Mouse (Mus musculus): ENCODE measurements at regions not wholly inside any gene's neighbourhood (a gene's known extent, or its start where the extent isn't known, plus 50 kb on each side); places are given as distances from the start of the nearest gene placed in this dataset.

DNA sequence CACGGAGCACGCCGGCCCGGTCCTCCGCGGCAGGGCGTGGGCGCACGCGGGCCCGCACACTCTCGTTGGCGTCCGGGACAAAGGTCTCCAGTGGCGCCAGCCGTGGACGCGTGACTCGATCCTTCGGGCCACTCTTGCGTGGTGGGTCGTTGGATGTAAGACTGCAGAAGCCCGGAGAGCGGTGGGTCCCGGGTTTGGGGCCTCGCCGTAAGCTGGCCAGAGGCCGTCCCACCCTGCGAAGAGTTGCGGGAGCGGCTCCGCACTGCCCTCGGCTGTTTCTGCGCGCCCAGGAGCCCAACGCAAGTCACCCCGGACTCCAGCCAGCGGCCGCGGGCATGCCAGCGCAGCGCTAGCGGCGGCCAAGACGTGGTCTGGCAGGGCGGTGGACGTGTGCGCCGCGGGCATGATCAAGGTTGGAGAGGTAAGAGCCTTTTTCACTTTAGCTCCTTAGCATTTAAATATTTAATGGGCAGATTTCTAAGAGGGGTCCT is 63.0 kb upstream of the Ppara start:
- no peak for ATAC-seq
- H3K9ac ChIP-seq (replicated peaks; ENCODE audit: low read depth, low read length): peak overlapping the region; percentile 100
- H3K4me1 ChIP-seq (replicated peaks; ENCODE audit: control insufficient read depth, insufficient read depth, low read length): peaks cover 50% of the 10 kb centered on the region
- peak overlapping the region; percentile 98 for H3K4me2 ChIP-seq (ENCODE audit: low read length)
- H3K4me3 ChIP-seq (replicated peaks; ENCODE audit: low read length): peak overlapping the region; percentile 88
- H3K36me3 ChIP-seq (ENCODE audit: control insufficient read depth, insufficient read depth): no peaks in the 10 kb centered on the region
- peak overlapping the region; percentile 100 for H3K27ac ChIP-seq (ENCODE audit: low read length)
- no peaks in the 10 kb centered on the region for H3K27me3 ChIP-seq (replicated peaks; ENCODE audit: control insufficient read depth, insufficient read depth, low read length)
- under 1% methylated on average over 50 of the region's 50 CpGs for WGBS
- H3K9me3 ChIP-seq (ENCODE audit: control insufficient read depth, low read length): no peaks in the 10 kb centered on the region

DNA sequence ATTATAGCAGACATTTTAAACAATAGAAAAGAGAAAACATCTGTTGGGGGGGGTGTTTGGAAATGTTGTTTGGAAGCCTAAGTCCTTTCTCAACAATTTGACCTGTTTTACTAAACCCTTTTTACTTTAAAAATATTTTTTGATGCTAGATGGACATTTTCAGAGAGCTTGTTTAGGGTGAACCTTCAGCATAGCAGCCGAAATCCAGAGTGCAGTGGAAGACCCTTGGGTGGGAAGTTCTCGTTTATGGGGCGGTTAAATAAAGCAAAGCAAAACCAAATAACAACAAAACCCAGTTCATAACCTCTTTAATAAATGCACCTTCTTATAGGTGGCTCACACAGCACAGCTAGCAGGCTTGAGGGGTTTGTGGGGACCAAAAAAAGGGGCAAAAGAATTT is 62.4 kb upstream of the Ppara start:
- no peaks in the 10 kb centered on the region for H3K27me3 ChIP-seq (replicated peaks; ENCODE audit: control insufficient read depth, insufficient read depth, low read length)

DNA sequence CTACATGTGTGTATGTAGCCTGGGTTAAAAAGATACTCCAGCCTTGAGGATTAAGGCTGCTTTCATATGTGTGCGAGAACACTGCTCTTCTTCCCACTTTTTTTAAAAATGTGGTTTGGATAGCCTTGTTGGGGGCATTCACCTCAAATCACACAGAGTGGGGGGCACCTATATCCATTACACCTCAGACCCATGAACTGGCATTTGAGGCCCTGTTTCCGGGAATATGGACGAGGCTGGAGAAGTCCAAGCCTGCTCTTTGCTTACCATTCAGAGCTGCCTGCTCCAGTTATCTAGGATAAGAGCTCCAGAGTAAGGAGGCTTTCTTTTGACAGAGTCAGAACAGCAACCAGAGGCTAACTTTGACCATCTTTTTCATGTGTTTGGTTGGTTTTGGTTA is 61.9 kb upstream of the Ppara start:
- peak overlapping the region; percentile 100 for H3K9ac ChIP-seq (replicated peaks; ENCODE audit: low read depth, low read length)
- H3K27ac ChIP-seq (ENCODE audit: low read length): peak overlapping the region; percentile 100
- WGBS: 16% methylated on average over 3 of the region's 3 CpGs
- no peak for ATAC-seq
- H3K36me3 ChIP-seq (ENCODE audit: control insufficient read depth, insufficient read depth): no peaks in the 10 kb centered on the region
- peak overlapping the region; percentile 88 for H3K4me3 ChIP-seq (replicated peaks; ENCODE audit: low read length)
- H3K4me1 ChIP-seq (replicated peaks; ENCODE audit: control insufficient read depth, insufficient read depth, low read length): peaks cover 58% of the 10 kb centered on the region
- no peaks in the 10 kb centered on the region for H3K9me3 ChIP-seq (ENCODE audit: control insufficient read depth, low read length)
- H3K27me3 ChIP-seq (replicated peaks; ENCODE audit: control insufficient read depth, insufficient read depth, low read length): no peaks in the 10 kb centered on the region
- peak overlapping the region; percentile 98 for H3K4me2 ChIP-seq (ENCODE audit: low read length)

More for the DNA sequence above, 62.4 kb upstream of the Ppara start:
- no peaks in the 10 kb centered on the region for H3K36me3 ChIP-seq (ENCODE audit: control insufficient read depth, insufficient read depth)
- H3K27ac ChIP-seq (ENCODE audit: low read length): peak overlapping the region; percentile 100
- H3K4me3 ChIP-seq (replicated peaks; ENCODE audit: low read length): peak overlapping the region; percentile 88
- no peaks in the 10 kb centered on the region for H3K9me3 ChIP-seq (ENCODE audit: control insufficient read depth, low read length)
- peak overlapping the region; percentile 100 for H3K9ac ChIP-seq (replicated peaks; ENCODE audit: low read depth, low read length)
- H3K4me2 ChIP-seq (ENCODE audit: low read length): peak overlapping the region; percentile 98
- WGBS: 37% methylated on average over 3 of the region's 3 CpGs
- H3K4me1 ChIP-seq (replicated peaks; ENCODE audit: control insufficient read depth, insufficient read depth, low read length): peaks cover 56% of the 10 kb centered on the region
- ATAC-seq: no peak

DNA sequence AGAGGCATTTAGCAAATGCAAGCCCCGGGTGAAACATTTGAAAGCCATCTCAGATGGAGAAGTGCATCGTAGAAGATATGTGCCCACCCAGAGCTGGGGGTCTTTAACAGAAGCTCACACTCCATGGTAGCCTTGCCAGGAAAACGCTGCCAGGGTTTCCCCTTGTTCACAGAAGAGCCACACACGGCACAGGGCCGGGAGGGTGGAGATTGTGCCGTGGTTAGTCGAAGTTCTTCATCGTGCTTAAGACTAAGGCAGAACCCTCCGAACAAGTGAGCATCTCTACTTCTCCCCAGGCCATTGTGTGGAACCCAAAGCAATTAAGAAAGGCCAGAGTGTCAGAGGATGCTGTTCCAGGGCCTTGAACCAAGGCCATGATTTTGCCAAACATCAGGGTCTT is 61.3 kb upstream of the Ppara start:
- H3K4me2 ChIP-seq (ENCODE audit: low read length): peak overlapping the region; percentile 98
- peak overlapping the region; percentile 100 for H3K9ac ChIP-seq (replicated peaks; ENCODE audit: low read depth, low read length)
- WGBS: 24% methylated on average over 9 of the region's 9 CpGs
- ATAC-seq: no peak
- no peaks in the 10 kb centered on the region for H3K36me3 ChIP-seq (ENCODE audit: control insufficient read depth, insufficient read depth)
- H3K4me3 ChIP-seq (replicated peaks; ENCODE audit: low read length): peak overlapping the region; percentile 88
- peaks cover 60% of the 10 kb centered on the region for H3K4me1 ChIP-seq (replicated peaks; ENCODE audit: control insufficient read depth, insufficient read depth, low read length)
- peak overlapping the region; percentile 79 for H3K27ac ChIP-seq (ENCODE audit: low read length)
- no peaks in the 10 kb centered on the region for H3K9me3 ChIP-seq (ENCODE audit: control insufficient read depth, low read length)
- H3K27me3 ChIP-seq (replicated peaks; ENCODE audit: control insufficient read depth, insufficient read depth, low read length): no peaks in the 10 kb centered on the region

DNA sequence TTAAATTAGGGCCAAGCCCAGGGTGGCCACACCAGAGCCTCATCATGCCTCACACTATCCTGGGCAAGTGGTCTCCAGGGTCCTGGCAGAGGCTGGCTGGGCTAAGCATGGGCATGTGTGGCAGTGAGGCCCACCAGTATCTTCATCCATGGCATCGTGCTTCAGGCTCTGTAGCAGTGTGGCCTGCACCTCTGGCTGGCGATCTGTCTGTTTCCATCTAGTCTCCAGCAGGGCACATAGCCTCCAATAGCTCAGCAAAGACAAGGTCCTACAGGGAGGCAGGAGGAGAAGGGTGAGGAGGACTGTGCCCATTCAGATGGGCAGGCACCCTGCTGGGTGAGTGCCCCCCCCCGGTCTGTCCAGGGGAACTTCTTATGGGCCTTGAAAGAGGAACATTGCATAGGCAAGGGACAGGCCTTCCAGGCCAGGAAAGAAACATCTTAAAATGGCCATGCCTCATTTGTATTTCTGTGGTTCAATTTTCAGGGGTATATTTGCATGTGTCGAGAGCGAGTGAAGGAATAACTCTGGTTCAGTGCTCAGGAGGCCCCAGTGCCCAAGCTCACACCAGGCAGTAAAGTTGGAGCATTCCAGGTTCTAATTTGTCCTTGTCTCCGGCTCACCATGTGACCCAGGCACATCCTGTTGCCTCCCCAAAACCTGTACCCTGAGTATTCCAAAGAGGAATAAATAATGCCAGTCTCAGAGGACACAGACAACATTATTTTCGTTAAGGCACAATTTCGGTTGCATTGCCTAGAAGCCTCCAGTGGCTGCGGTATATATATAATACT is 60.4 kb upstream of the Ppara start:
- Histone ChIP-seq H3K27ac (ENCODE audit: low read length) (peak overlapping the region; percentile 79), H3K4me2 (ENCODE audit: low read length) (peak overlapping the region; percentile 98), H3K4me3 (replicated peaks; ENCODE audit: low read length) (peak overlapping the region; percentile 88), H3K27me3 (replicated peaks; ENCODE audit: control insufficient read depth, insufficient read depth, low read length) (no peaks in the 10 kb centered on the region), H3K36me3 (ENCODE audit: control insufficient read depth, insufficient read depth) (no peaks in the 10 kb centered on the region), H3K9me3 (ENCODE audit: control insufficient read depth, low read length) (no peaks in the 10 kb centered on the region), H3K4me1 (replicated peaks; ENCODE audit: control insufficient read depth, insufficient read depth, low read length) (peaks cover 60% of the 10 kb centered on the region), H3K9ac (replicated peaks; ENCODE audit: low read depth, low read length) (peak overlapping the region; percentile 100)
- WGBS: 60% methylated on average over 9 of the region's 9 CpGs
- ATAC-seq: no peak

DNA sequence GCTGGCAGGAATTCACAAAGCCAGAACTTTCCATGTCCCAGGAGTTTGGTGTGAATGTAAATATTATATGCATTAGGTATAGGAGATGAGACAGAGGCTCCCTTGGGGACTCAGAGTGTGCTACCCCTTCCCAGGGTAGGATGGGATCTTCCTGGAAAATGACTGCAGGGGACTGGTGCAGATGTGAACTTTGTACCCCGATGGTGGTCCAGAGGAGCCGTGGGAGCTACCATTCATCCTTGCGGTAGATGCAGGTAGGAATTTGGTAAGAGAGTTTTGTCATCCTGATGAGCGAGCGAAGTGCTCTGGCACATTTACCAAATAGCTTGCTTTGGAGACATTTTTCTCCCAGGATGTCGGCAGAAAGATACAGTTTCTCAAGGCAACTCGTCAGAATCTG is 59.7 kb upstream of the Ppara start:
- Histone ChIP-seq H3K4me3 (replicated peaks; ENCODE audit: low read length) (peak overlapping the region; percentile 88), H3K36me3 (ENCODE audit: control insufficient read depth, insufficient read depth) (no peaks in the 10 kb centered on the region), H3K4me2 (ENCODE audit: low read length) (peak overlapping the region; percentile 98), H3K27me3 (replicated peaks; ENCODE audit: control insufficient read depth, insufficient read depth, low read length) (no peaks in the 10 kb centered on the region), H3K4me1 (replicated peaks; ENCODE audit: control insufficient read depth, insufficient read depth, low read length) (peaks cover 61% of the 10 kb centered on the region), H3K9me3 (ENCODE audit: control insufficient read depth, low read length) (no peaks in the 10 kb centered on the region), H3K9ac (replicated peaks; ENCODE audit: low read depth, low read length) (peak overlapping the region; percentile 100), H3K27ac (ENCODE audit: low read length) (peak overlapping the region; percentile 14; the same call in 1 of the 2 replicates)
- 71% methylated on average over 7 of the region's 7 CpGs for WGBS
- no peak for ATAC-seq

DNA sequence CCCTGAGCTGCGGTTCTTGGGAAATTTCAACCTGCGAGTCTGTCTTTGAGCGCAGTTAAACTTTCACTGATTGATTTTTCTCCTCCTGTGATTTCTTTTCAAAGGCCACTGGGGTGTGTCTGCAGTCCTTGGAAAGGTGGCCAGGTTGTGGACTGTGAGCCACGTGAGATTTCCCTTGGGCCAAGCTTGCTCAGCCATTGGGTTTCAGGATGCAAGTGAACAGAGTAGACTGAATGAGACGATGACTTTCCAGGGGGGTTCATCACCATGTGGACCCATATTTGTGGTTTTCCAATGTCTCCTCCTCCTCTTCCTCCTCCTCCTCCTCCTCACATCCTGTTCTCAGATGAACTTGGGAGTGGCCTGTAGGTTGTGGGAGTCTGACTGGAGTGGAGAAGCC is 59.0 kb upstream of the Ppara start:
- Histone ChIP-seq H3K27ac (ENCODE audit: low read length) (peak overlapping the region; percentile 23), H3K27me3 (replicated peaks; ENCODE audit: control insufficient read depth, insufficient read depth, low read length) (no peaks in the 10 kb centered on the region), H3K4me2 (ENCODE audit: low read length) (peak overlapping the region; percentile 98), H3K36me3 (ENCODE audit: control insufficient read depth, insufficient read depth) (no peaks in the 10 kb centered on the region), H3K4me3 (replicated peaks; ENCODE audit: low read length) (peak overlapping the region; percentile 88), H3K4me1 (replicated peaks; ENCODE audit: control insufficient read depth, insufficient read depth, low read length) (peaks cover 66% of the 10 kb centered on the region), H3K9me3 (ENCODE audit: control insufficient read depth, low read length) (no peaks in the 10 kb centered on the region), H3K9ac (replicated peaks; ENCODE audit: low read depth, low read length) (peak overlapping the region; percentile 100)
- 73% methylated on average over 5 of the region's 5 CpGs for WGBS
- no peak for ATAC-seq

DNA sequence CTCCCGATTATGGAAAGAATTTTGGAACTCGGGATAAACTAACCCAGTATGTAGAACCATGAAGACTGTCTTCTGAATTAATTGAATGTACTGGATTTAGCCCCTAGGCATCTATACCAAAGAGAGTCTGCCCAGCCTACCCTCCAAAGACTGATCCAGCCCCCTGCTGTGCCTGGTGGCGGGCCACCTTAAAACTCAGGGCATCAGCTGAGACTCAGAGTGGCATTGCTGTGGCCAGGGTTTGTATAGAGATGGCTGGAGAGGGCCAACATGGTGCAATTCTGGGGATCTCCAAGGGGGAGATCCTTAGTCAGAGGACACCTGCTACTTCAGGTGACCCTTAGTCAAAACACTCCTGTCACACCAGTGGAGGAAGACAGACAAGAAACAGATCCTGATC is 58.6 kb upstream of the Ppara start:
- H3K27me3 ChIP-seq (replicated peaks; ENCODE audit: control insufficient read depth, insufficient read depth, low read length): no peaks in the 10 kb centered on the region
- peak overlapping the region; percentile 98 for H3K4me2 ChIP-seq (ENCODE audit: low read length)
- H3K36me3 ChIP-seq (ENCODE audit: control insufficient read depth, insufficient read depth): no peaks in the 10 kb centered on the region
- H3K9ac ChIP-seq (replicated peaks; ENCODE audit: low read depth, low read length): peak overlapping the region; percentile 33; the same call in 1 of the 2 replicates
- no peak for ATAC-seq
- no peaks in the 10 kb centered on the region for H3K9me3 ChIP-seq (ENCODE audit: control insufficient read depth, low read length)
- peak overlapping the region; percentile 23 for H3K27ac ChIP-seq (ENCODE audit: low read length)
- WGBS: 47% methylated on average over 3 of the region's 3 CpGs
- H3K4me1 ChIP-seq (replicated peaks; ENCODE audit: control insufficient read depth, insufficient read depth, low read length): peaks cover 70% of the 10 kb centered on the region
- peak overlapping the region; percentile 88 for H3K4me3 ChIP-seq (replicated peaks; ENCODE audit: low read length)

DNA sequence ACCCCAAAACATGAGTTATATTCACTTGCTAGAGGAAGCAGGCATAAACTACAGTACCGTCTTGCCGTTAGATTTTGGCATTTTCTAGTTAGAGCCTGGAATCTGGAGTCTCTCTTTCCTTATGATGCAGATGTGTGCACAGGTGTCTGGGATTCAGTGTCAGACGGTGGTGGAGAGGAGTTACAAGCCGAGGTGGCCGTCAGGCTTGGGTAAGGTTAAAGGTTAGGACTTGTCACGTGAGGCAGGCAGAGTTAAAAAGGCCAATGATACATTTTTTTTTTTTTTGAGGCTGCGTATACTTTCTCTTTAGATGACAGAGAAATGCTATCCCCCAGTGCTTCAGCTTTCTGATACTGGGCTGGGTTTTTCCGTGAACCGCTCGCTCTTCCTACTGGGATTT is 57.9 kb upstream of the Ppara start:
- Histone ChIP-seq H3K27me3 (replicated peaks; ENCODE audit: control insufficient read depth, insufficient read depth, low read length) (no peaks in the 10 kb centered on the region), H3K4me3 (replicated peaks; ENCODE audit: low read length) (peak overlapping the region; percentile 88), H3K9me3 (ENCODE audit: control insufficient read depth, low read length) (no peaks in the 10 kb centered on the region), H3K4me2 (ENCODE audit: low read length) (peak overlapping the region; percentile 98), H3K27ac (ENCODE audit: low read length) (0 out of 2 replicates have a peak overlapping the region, but pooled peaks have one; percentile 1), H3K36me3 (ENCODE audit: control insufficient read depth, insufficient read depth) (no peaks in the 10 kb centered on the region), H3K4me1 (replicated peaks; ENCODE audit: control insufficient read depth, insufficient read depth, low read length) (peaks cover 75% of the 10 kb centered on the region), H3K9ac (replicated peaks; ENCODE audit: low read depth, low read length) (peak overlapping the region; percentile 2; the same call in 1 of the 2 replicates)
- no peak for ATAC-seq
- 59% methylated on average over 10 of the region's 10 CpGs for WGBS

All from forebrain, embryonic 16.5 days (tissue).